Mouse (Mus musculus) CD4-positive helper T cell, adult 2 months (primary cell): Measurements from ENCODE around the gene Dennd1a.

Experiments used
- DNase-seq: peaks from one replicate; pipeline ENCODE4 v3.0.0-alpha.2; 2012; ENCODE audit warnings: low read depth, missing footprints, low spot score

Gene Dennd1a

DNA sequence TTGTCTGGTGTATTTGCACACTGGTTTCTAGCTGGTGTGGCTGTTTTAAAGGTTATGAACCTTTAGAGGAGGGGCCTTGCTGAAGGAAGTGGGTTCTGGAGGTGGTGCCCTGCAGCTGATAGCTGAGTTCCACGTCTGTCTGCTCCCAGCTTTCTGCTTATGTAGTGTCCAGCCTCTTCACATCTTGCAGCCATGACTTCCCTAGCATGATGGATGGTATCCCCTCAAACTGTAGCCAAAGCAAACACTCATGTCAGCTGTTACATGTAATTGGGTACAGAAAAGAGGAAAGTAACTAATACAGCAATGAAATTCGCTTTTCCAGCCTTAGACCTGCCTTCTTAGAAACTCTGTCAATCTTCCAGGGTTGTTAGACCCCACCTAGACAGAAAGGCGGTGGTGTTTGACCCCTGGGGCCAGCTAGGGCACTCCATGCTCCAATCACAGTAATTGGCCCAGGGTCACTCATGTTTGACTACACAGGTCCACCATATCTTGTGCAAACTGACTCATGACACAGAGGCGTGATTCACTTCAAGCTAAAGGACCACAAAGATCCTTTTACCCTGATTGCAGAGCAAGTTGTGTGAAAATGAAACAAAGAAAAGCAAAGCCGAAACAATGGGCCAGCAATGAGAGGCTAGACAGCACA lies 405.8 kb downstream of the Dennd1a start:
- DNase-seq, result no peak

DNA sequence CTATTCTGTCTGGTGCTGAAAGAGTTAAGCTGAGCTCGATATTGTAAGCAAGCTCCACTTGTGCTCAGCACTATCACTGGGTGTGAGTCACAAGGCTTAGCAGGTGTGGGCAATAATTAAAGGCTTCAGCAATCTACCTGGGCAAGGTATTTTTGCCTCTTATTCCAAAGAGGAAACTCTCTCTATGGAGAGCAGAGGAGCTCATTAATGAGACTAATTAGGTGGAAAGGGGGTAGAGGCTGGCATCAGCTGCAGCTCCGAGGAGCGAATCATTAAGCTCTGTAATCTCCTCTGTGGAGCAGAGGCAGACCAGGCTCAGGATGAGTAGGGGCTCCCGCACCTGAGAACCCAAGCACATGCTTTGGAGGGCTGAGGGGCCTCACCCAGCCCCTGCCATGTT lies 407.5 kb downstream of the Dennd1a start:
- DNase-seq, result no peak

DNA sequence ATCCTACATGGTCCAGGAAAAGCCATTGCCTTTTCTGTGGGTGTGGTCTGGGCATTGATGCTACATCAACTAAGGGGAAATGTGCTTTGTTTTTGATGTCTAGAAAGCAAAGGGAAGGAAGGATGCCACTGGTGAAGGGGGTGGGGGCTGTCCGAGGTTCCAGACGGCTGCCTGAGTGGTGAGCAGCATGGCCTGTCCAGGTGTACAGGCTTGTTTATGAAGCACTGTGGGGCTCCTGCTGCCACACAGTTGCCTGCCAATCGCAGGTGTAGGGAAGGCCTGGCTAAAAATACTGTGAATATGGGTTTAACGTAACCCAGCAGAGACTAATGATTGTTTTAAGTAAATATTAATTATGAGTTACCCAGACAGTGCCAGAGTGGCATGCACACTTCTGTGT lies 414.4 kb downstream of the Dennd1a start:
- DNase-seq, result no peak

DNA sequence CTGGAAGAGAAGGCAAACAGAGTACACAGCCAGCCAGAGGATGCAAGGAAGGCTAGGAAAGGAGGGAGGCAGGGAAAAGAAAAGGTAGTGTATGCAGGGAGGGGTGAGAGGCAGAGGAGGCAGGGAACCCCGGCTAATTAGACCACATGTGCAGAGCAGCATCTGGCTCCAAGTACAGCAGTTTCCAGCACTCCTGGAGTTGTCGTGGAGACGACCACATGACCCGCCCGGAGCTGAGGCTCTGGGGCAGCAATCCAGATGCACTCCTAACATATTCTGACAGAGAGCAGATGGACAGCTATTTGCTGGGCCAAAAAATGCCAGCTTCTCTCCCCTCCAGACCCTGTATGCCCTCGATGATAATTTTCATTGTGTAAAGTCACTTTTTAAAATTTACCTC lies 417.6 kb downstream of the Dennd1a start:
- DNase-seq, result no peak

DNA sequence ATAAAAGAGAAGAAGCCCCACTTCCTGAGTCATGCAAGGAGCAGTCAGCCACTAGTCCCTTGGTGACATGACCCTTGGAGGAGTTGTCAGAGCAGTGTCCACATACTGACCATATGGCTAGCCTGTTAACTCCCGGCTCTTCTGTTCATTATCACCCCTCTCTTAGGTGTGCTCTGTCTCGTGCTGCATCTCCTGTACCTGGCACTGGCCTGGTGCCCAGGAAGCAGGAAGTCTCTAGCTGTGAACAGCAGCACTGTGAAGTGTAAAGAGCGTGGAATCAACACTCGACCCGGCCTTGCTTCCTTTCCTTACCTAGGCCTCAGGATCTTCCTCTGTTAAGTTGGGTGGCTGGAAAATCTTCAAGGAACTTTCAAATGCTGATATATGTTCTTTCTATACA lies 419.8 kb downstream of the Dennd1a start:
- DNase-seq, result no peak

DNA sequence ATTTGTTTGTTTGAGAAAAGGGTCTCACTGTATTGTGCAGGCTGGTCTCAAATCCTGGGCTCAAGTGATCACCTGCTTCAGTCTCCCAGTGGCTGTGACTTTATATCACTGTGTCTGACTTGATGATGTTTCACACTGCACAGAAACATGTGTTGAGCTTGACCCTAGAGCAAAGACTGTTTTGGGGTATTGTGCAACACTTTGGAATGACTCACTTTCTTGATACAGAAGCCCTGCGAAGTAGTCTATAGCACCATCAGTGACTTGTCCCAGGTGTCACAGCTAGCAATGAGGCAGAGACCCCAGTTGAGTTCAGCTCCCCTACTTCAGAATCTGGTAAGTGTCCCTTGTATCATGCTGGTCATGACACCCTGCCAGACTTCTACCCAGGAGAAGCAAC lies 429.7 kb downstream of the Dennd1a start:
- no peak for DNase-seq

DNA sequence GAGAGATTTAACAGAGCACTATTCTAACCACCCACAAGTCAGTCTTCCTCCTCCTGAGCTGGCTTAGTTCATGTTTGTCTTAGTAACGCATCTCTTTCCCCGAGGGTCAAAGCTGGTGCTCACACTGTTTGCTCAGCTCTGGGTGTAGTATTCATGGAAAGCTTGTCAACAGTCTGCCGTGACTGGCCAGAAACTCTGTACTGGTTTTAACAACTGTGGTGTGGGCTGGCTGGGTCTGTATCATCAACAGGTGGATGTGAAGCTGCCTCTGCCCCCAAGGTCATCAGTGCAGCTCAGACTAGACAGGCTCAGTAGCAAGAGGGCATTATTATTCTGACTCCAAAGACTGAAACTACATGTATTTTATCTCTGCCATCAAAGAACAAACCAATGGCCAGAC lies 430.2 kb downstream of the Dennd1a start:
- no peak for DNase-seq

DNA sequence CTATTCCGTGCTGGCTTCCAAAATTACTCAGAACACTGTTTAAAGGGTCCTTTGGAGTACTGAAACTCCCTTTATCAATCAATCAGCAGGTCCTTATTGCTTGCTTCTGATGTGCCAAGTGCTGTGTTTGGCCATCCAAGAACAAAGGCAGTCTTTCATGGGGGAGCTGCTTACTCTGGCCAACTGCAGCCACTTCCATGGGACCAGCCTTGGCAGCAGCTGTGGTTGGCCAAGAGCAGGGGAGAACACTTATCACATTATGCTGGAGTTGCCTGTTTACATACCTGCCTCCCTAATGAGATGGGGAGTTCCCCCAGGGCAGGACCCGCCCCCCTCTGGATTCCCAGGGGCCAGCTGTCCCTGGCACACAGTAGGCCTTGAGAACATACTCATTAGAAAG lies 432.0 kb downstream of the Dennd1a start:
- no peak for DNase-seq

DNA sequence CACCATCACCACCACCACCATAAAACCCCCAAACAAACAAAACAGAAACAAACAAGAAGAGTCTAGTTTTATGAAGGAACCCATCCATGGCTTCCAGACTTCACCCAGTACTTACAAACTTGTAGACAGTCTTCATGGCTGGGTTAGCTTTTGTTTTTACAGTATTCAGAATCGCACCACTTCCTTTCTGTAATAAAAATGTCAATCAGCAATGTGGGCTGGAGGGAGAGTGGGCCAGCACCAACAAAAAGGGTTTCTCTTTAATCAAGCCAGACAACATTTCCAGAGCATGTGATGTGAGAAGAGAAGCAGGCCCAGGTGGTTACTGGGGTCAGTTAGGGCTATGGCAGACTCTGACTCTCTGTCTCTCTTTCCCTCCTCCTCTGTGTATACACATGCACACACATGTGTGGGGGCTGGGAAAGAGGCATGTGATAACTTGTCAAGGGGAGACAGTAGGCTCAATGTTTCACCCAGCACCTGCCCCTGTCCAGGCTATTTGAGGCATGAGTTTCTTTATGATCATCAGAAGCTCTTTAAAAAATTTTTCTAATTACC lies 433.2 kb downstream of the Dennd1a start:
- DNase-seq, result no peak

DNA sequence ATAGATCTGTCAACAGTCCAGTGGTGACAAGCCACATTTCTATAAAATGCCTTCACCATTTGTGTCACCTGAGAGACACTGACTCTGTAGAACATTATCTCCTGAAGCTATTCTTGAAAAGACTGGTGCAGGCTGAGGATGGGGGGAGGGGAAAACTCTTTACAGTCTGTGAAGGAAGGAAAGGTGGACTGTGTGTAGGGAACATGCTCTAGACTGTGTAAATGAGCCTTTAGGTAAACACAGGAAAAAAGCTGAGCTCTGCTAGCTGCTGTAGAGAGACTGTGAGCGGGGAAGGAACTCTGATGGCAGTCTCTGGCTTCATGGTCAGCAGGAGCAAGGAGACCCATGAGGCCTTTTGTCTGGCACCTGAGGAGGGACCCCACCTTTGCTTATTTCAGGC lies 436.6 kb downstream of the Dennd1a start:
- DNase-seq, result no peak

DNA sequence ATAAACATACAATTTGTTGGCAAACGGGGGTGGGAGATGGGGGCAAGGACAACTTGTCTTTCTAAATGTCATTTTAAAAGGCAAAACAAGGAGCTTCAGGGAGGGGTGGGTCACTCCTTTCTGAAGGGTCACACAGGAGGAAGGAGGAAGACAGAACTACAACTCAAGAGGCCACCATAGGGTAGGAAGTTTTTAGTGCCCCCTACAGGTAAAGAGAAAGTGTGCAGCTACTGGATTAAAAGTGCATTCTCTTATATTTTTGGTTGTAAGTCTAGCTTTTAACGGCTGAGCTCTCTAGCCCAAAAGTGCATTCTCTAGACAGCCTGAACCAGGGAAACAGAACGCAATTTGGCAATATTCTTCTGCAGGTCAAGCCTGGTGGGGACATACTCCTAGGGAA lies 437.8 kb downstream of the Dennd1a start:
- no peak for DNase-seq

DNA sequence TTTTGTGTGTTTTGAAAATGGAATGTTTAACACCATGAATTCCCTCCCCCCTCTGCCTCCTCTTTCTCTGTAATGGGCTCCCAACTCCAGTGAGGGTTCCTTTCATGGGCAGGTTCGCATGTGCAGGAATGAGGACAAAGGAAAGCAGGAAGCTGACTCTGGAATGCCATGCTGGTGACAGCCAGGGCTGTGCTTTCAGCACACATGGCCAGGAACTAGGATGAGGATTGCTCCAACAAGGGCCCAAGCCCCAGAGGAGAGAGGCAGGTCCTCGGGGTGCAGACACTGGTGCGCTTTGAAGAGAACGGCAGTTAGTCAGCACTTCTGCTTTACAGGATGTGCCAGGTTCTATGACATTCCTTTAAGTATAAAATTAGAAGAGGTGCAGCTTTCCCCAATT lies 444.5 kb downstream of the Dennd1a start:
- DNase-seq, result no peak

DNA sequence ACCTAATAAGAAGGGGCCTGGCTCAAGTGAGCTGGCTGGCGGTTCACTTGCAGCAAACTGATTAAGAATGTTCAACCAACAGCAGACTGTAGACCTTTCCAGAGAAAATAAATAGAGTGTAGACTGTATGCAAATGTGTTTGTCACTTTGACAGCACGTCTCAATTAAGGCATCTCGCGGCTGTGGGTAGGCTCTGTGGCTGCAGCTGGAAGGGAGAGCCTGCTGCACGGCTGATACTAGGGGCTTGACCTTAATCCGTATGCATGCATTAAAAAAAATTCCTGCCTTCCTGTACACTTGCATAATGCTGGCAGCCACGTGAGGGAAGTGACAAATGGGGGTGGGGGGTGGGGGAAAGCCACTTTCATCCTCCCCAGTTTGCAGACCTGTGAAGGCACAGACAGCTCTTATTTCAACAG lies 445.0 kb downstream of the Dennd1a start:
- DNase-seq, result no peak

DNA sequence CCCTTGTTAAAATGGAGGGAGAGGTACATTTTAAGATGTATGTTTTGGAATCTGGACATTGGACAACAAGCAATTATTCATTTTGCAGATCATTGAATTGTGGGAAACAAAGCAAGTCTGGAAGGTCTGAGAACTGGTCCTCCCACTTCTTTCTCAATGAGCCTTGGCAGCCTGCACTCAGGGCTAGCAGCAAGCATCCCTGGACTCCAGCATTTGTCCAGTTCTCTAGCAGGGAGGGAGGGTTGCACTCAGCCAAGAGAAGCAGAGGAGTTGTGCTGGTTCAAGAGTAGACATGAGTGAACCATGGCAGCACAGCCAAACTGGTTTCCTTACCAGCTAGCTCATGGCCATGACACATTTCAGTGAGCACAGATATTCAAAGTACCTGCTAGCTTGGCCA lies 447.3 kb downstream of the Dennd1a start:
- DNase-seq, result no peak

DNA sequence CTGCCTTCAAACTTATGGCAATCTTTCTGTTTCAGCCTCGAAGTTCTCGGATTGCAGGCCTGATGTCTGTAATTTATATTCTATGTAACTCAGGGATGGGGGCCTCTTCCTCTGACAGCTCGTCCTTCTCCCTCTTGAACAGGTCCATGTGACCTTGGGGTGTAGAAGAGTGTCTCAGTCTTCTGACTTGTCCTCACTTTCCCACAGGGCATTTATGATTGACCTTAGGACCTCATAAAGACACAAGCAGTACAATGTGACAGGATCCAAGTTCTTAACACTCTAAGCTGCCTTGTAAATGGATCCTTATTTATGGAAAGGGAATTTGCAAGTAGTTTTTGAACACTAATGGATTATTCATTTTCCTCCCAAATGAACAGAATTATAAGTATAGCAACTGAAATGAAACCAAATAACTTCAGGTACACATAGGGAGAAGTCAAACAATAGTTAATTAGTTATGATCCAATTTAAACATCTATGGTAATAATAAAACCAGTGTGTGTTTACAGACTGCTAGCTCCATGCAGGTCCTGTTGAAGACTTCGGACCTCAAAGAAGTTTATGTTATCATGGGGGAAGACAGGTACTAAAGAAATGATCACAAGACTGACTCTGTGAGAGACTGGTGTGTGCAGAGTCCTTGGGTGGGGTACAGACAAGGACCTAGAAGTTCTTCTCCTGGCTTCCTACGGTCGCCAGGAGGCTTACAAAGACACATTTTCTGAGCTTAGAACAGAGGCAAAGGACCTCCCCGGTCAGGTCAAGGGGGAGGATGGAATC lies 448.8 kb downstream of the Dennd1a start:
- no peak for DNase-seq

DNA sequence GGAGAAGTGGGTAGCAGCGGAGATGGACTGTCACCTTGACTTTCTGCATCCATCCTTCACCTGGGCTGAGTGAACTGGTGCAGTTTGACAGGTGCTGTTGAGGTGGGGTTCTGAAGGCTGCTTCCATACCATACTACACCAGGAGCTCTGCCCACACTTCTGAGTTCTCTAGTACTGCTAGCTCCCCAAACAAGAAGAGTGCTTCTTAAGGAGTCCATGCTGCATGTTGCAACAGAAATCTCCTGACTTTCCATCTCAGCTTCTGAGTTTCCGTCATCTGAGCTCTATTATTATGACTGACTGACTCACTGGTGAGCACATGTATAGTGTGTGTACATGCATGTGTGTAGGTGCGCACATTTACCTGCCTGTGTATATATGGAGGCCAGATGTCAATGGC lies 449.6 kb downstream of the Dennd1a start:
- no peak for DNase-seq

DNA sequence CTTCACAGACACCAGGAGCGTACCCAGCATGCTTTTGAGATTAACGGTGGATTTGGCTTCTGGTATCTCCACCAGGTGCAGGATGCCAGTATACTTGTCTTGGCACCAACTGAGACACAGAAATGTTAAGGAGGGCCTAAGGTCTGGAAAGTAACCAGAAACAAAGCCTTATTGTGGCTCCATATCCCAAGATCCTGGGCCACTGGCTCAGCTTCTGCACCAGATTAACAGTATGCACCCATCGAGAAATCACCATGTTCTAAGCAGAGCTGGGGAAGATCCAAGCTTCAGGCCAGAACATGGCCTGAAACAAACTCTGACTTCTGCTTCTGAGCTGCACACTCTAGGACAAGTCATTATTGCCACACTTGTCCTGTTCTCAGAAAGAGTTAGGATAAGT lies 450.3 kb downstream of the Dennd1a start:
- DNase-seq, result no peak

DNA sequence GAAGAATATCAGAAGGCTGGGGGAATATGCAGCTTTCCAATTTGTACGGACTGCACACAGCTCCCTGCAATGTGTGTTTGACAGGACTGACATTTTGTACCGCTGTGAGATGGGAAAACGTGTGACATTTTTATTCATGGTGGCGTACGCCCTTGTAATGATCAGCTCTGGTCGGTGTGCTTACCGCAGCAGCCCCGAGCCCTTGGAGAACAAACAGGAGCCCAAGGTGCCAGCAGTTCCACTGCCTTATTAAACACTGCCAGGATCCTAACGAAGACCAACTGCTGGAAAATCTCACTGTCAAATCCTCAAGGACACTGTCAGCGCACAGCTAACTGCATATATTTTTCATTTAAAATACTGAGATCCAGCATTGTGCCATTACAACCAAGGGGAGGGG lies 454.9 kb downstream of the Dennd1a start:
- no peak for DNase-seq

DNA sequence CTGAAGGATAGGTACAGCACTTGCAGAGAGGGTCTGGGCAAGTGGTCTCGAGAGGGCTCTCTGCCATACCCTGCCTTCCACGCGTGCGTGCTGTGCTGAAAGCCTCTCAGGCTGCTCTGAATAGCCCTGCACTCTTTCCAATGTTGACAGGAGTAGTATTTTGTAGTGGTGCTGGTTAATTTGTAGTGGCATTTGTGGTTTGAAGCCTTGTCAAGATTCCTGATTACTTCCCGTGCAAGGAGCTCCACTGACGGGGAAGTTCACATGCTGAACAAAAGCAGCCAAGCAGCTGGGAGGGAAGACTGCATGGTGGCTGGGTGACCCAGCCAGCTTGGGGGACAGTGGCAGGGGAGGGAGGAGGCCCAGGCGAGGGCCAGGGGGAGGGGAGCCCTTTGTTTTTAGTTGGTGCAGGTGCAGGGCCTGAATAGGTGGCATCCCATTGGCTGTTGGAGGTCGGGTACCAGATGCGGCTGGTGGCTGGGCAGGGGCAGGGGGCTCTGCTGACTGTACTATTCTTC lies 457.4 kb downstream of the Dennd1a start:
- DNase-seq, result no peak

DNA sequence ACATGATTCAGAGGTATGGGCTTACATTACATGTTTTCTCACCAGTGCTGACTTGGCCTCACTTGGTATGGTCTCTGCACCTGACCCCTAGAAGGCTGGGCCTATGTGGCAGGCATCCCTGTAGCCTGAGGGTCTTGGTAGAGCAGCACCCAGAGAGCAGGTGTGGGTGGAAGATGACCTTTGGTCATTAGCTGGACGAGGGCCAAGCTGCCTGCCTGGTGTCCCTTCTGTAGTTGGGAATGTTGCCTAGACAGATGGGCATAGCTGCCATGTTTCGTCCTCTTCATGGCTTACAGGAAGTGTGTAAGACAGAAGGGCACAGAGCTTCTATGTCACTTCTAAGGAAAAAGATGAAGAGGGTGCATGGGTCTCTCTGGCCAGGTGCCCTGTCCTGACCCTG lies 463.4 kb downstream of the Dennd1a start:
- DNase-seq, result no peak

DNA sequence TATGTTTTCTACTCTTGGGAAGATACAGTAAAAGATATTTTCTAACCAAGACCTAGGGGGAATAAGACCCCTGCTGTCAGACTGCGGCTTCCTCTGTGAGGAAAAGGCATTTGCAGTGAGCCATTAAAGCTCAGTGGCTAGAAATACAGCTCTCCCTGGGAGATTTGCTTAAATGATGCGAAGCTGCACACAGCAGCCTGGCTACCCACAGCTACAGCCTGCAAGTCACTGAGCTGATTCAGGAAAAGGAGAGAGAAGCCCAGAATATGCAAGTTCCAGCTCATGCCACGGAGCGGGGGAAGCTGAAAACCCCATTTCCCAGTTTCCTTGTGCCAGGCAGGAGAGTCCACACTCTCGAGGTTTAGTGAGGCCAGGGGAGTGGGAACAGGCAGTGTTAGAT lies 465.1 kb downstream of the Dennd1a start:
- no peak for DNase-seq

DNA sequence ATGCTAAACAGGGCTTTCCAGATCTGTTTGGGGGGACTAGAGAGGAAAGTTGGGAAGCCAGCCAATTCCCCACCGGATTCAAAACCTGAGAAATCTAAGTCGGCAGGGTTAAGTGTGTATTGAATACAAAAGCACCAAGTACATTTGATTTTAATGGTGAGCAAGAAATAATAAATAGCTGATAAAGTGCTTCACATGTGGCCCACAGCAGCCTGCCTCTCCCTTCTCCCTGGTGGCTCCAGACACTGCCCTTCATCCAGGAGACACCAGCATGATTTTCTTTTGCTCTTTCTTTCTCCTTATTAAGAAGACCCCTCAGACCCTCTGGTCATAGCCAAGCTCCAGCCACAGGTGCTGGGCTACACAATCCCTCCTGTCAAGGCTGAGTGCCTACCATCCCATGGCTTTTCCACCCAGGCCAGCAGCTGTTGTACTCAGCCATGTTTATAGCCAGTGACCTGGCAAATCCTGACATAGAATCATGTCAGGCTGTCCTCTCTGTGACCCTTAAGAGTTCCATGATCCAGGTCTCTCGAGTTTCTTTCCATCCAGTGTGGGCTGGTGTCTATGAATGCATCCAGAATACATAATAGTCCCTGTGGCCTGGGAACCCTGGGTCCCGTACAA lies 467.6 kb downstream of the Dennd1a start:
- DNase-seq, result no peak
